Mouse (Mus musculus) small intestine, adult 2 months (tissue): ENCODE results near the gene Spout1. TPM values are rescaled to one million over a fixed set of nuclear protein-coding genes. Genes with fewer than 3 reads are reported as not detected.
"Not testable (repeated sequence)": the region's sequence is repeated elsewhere in the genome, so short reads cannot be mapped to it uniquely, and the experiment has no call there.

Experiments
- H3K27ac ChIP-seq: fragments of 200-500 bp; 2 replicates; pipeline ENCODE4 v1.5.1; 2012; ENCODE audit warnings: low read depth, low read length, control low read depth, inconsistent platforms; ENCODE audit not compliant: insufficient read depth
- H3K27me3 ChIP-seq: fragments of 200-500 bp; 2 replicates; pipeline ENCODE4 v1.6.1; 2012; ENCODE audit warnings: mild to moderate bottlenecking, moderate library complexity, low read length, inconsistent platforms; ENCODE audit not compliant: control insufficient read depth, insufficient read depth
- H3K36me3 ChIP-seq: fragments of 200-500 bp; 2 replicates; pipeline ENCODE4 v1.6.1; 2012; ENCODE audit warnings: mild to moderate bottlenecking, low read length, control low read depth, inconsistent platforms; ENCODE audit not compliant: control insufficient read depth, insufficient read depth
- H3K4me1 ChIP-seq: fragments of 200-500 bp; 2 replicates; pipeline ENCODE4 v1.6.1; 2012; ENCODE audit warnings: low read length, inconsistent platforms, mixed read lengths; ENCODE audit not compliant: control insufficient read depth, insufficient read depth, insufficient read length
- H3K4me3 ChIP-seq: fragments of 200-500 bp; 2 replicates; pipeline ENCODE4 v1.5.1; 2012; ENCODE audit warnings: low read depth, mild to moderate bottlenecking, control low read depth, inconsistent platforms, low read length, moderate library complexity
- CTCF ChIP-seq: fragments of 200-500 bp; IDR thresholded peaks from 2 replicates; pipeline ENCODE4 v1.5.1; 2012; ENCODE audit warnings: low read depth, mild to moderate bottlenecking, control low read depth, inconsistent platforms, low read length, moderate library complexity, mixed read lengths; ENCODE audit not compliant: insufficient replicate concordance, insufficient read length; ENCODE audit errors: extremely low read depth
- POLR2A ChIP-seq: fragments of 200-500 bp; IDR thresholded peaks from 2 replicates; pipeline ENCODE4 v1.6.1; 2012; ENCODE audit warnings: low read depth, mild to moderate bottlenecking, control low read depth, inconsistent platforms, low read length, moderate library complexity
- WGBS: fragments of 180-500 bp; shearing (Covaris S2); methylation state at CpG from one replicate; pipeline ENCODE4 v1.1.7; 2018; 5-methylcytosine and 5-hydroxymethylcytosine counted together
- polyA plus RNA-seq: library from polyadenylated mRNA; depleted of rRNA; stranded (reverse); fragments of >200 nt; gene quantifications from 2 replicates; pipeline ENCODE4 v1.2.3, GENCODE M21; 2012

Spout1 gene
- polyA plus RNA-seq, 1 experiment = 16.8 TPM

- peaks cover 19% of the 10 kb centered on the region for H3K4me1 ChIP-seq
- H3K27me3 ChIP-seq = no peaks in the 10 kb centered on the region
- 63% methylated on average over 10 of the region's 10 CpGs for WGBS
- no peak overlapping the region for H3K27ac ChIP-seq
- H3K36me3 ChIP-seq = peaks cover 37% of the 10 kb centered on the region
- H3K4me3 ChIP-seq = no peak overlapping the region
- no peak for TF ChIP-seq CTCF
- TF ChIP-seq POLR2A = no peak
Observed at GRCm38 (mm10) chr2:30136458-30136857, 41.8 kb downstream of the Spout1 start.

DNA sequence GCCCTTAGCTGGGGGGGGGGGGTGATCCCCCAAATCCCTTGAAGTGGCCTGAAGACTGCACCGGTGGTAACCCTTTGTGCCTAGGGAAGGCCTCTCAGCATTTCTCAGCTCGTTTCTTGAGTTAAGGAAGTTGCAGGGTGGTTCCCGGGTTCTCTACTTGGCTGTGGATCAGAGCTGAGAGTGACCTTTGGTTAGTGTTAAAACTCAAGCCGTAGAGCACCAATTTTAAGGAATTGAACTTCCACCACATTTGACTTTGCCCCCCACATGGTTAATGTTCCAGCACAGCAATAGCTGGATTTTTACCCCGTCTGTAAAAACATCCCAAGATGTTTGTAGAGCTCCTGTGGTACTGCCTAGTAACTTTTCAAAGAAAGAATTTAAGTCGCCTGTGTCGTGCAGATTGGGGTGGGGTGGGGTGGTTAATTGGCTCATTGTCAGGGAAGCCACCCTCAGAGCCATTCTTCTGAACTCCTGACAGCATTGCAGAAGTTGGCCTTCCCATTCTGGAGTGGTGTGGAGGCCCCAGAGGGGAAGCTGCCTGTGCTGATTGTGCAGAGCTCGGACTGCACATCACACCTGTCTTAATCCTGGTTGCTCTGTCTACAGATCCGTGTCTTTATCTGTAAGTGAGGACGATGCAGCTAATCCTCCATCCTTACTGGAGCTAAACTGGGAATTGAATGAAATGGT is 43.2 kb downstream of the Spout1 start:
- peak overlapping the region; percentile 95 for H3K27ac ChIP-seq
- H3K36me3 ChIP-seq = peaks cover 23% of the 10 kb centered on the region
- H3K4me1 ChIP-seq = peaks cover 21% of the 10 kb centered on the region
- H3K4me3 ChIP-seq = peak overlapping the region; percentile 98
- TF ChIP-seq POLR2A (peak; percentile 22; the same call in 1 of the 2 replicates), CTCF (no peak)
- H3K27me3 ChIP-seq = no peaks in the 10 kb centered on the region
- 20% methylated on average over 10 of the region's 10 CpGs for WGBS

- Histone ChIP-seq H3K4me3 (peak overlapping the region; percentile 98), H3K4me1 (peaks cover 22% of the 10 kb centered on the region), H3K27ac (peak overlapping the region; percentile 95), H3K36me3 (peaks cover 21% of the 10 kb centered on the region), H3K27me3 (no peaks in the 10 kb centered on the region)
- TF ChIP-seq CTCF (no peak), POLR2A (no peak)
- 4% methylated on average over 6 of the region's 6 CpGs for WGBS
Observed at GRCm38 (mm10) chr2:30134378-30134711, 43.9 kb downstream of the Spout1 start.

DNA sequence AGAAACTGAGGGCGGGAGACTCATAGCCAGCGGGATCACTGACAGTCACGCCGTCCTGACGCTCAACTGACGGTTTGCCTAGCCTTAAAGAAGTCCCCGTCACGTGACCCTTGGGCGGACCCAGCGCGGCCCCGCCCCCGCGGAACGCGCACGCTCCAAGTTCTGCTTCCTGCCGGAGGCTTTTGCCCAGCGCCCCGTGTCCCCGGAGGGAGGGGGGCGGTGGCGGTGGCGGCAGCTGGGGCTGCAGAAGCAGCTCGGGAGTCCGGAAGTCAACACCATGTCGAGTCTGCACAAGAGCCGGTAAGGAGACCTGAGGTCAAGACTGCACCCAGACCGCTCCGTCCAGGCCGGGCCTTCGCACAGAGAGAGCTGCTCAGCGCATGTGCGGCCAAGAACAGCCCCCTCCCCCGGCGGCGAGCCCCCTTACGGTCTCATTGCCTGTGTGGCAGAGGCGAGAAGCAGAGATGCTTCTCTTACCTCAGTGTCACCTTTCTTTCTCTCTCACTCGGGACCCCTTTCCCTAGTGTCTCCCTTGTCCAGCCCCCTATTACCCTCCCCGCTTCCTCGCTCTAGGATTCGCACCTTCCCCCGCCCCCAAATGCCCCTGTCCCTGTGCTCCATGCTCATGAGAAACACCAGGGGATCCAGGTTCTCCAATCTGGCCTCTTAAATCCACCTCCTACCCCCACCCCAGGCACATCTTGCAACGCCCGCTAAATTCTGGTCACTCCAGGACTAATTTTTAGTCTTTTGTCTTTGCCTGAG is 44.5 kb downstream of the Spout1 start, which contains the start of gene Tbc1d13:
Gene Tbc1d13 (plus strand): TSS at position 134 of the 765 bp plus-strand sequence.
- no peaks in the 10 kb centered on the region for H3K27me3 ChIP-seq
- TF ChIP-seq POLR2A (peak; percentile 96), CTCF (no peak)
- H3K36me3 ChIP-seq = peaks cover 17% of the 10 kb centered on the region
- H3K4me1 ChIP-seq = peaks cover 22% of the 10 kb centered on the region
- peak within 1 kb of the TSS; percentile 98 for H3K4me3 ChIP-seq
- under 1% methylated on average over 46 of the region's 46 CpGs for WGBS
- H3K27ac ChIP-seq = peak within 1 kb of the TSS; percentile 99

DNA sequence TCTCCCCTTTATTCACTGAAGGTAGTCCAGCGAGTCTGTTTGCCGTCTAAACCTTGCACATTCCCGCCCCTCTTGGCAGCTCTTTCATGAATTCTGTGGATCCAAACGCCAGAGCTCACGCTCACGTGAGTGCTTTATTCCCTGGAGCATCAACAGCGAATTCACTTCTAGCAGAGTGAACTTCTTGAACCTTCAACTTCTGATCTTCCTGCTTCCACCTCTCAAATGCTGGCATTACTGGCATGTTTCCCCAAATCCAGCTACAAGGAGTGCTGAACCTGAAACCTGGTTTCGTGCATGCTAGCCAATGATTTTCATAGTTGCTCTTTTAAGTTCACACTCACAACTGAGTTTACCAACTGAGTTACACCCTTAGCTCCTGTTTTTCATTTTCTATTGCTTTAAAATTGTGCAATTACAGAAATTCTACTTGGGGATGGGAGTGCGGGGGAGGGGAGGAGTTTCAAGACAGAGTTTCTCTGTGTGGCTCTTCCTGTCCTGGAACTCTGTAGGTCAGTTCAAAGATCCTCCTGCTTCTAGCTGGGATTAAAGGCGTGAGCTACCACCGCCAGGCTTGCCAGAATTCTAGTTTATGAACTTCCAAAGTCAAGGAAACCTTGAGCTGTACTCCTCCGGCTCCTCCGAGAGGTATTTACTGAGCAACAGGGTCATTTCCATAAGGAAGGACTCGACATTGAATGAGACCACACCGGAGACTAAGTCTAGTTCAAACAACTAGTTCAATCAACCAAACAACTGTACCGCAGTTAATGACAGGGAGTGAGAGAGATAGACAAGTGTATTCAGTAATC is 45.3 kb downstream of the Spout1 start:
- Histone ChIP-seq H3K27ac (peak overlapping the region; percentile 99), H3K36me3 (peaks cover 14% of the 10 kb centered on the region), H3K4me3 (peak overlapping the region; percentile 98), H3K4me1 (peaks cover 22% of the 10 kb centered on the region), H3K27me3 (no peaks in the 10 kb centered on the region)
- TF ChIP-seq POLR2A (no peak), CTCF (no peak)
- 7% methylated on average over 16 of the region's 16 CpGs for WGBS

DNA sequence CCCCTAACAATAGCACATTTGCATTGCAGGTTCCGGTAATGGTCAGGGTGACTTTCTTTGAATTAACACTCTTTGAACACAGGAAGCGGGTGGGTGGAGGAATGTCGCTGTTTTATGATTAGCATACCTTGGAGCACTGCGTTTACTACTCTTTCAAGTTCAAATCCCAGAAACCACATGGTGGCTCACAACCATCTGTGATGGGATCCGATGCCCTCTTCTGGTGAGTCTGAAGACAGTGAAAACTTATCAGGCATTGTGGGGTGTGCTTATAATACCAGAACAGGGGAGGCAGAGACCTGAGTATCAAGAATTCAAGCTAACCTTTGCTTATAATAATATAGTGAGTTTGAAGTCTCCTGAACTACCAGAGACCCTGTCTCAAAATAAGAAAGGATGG is 47.0 kb downstream of the Spout1 start:
- H3K4me1 ChIP-seq = peaks cover 13% of the 10 kb centered on the region; the same call in 1 of the 2 replicates
- H3K4me3 ChIP-seq, H3K27me3 ChIP-seq, H3K36me3 ChIP-seq, H3K27ac ChIP-seq: not testable (repeated sequence)
- 61% methylated on average over 5 of the region's 5 CpGs for WGBS

DNA sequence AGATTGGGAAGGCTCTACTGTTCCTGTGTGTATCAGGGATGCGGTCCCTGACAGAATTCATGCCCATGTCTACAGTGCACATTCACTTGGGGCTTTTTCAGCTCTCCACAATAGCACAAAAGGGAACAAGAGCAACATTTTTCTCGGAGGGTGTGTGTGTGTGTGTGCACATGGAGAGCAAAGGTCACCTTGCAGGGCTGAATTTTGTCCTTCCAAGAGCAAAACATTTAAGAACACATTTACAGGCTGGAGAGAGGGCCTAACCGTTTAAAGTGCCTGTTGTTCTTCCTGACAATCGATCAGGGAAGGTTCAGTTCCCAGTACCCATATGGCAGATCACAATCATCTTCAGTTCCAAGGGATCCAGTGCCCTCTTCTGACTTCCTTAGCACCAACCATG is 48.1 kb downstream of the Spout1 start:
- 57% methylated on average over 4 of the region's 4 CpGs for WGBS
- TF ChIP-seq CTCF = no peak
- TF ChIP-seq POLR2A = no peak
- Histone ChIP-seq H3K36me3 (no peaks in the 10 kb centered on the region), H3K27me3 (no peaks in the 10 kb centered on the region), H3K27ac (no peak overlapping the region), H3K4me1 (peaks cover 9% of the 10 kb centered on the region; the same call in 1 of the 2 replicates), H3K4me3 (no peak overlapping the region)
